Mouse (Mus musculus) thymus, adult 2 months (tissue): ENCODE results near the gene Psmd12. TPM values are rescaled to one million over a fixed set of nuclear protein-coding genes. Genes with fewer than 3 reads are reported as not detected.

Source experiments
- DNase-seq: peaks from one replicate; pipeline ENCODE4 v3.0.0; 2021
- H3K27ac ChIP-seq: fragments of 200-500 bp; 2 replicates; pipeline ENCODE4 v1.5.1; 2012; ENCODE audit warnings: low read length, control low read depth; ENCODE audit not compliant: control insufficient read depth, insufficient read depth
- H3K27me3 ChIP-seq: fragments of 200-500 bp; 2 replicates; pipeline ENCODE4 v1.6.1; 2012; ENCODE audit warnings: mild to moderate bottlenecking, low read length, moderate library complexity, mixed read lengths; ENCODE audit not compliant: control insufficient read depth, insufficient read depth
- H3K36me3 ChIP-seq: fragments of 200-500 bp; 2 replicates; pipeline ENCODE4 v1.6.1; 2012; ENCODE audit warnings: mild to moderate bottlenecking, low read length, moderate library complexity; ENCODE audit not compliant: control insufficient read depth, insufficient read depth
- H3K4me1 ChIP-seq: fragments of 200-500 bp; replicated peaks from 2 replicates; pipeline ENCODE4 v1.6.1; 2012; ENCODE audit warnings: low read length; ENCODE audit not compliant: control insufficient read depth, insufficient read depth
- H3K4me3 ChIP-seq: fragments of 200-500 bp; 2 replicates; pipeline ENCODE4 v1.5.1; 2012; ENCODE audit warnings: mild to moderate bottlenecking, low read length, control low read depth, moderate library complexity; ENCODE audit not compliant: control insufficient read depth, insufficient read depth
- CTCF ChIP-seq: fragments of 200-500 bp; IDR thresholded peaks from 2 replicates; pipeline ENCODE4 v1.5.1; 2012; ENCODE audit warnings: mild to moderate bottlenecking, control low read depth, low read length, moderate library complexity, borderline replicate concordance; ENCODE audit not compliant: control insufficient read depth, poor library complexity, insufficient read depth; ENCODE audit errors: extremely low read depth
- POLR2A ChIP-seq: fragments of 200-500 bp; IDR thresholded peaks from 2 replicates; pipeline ENCODE4 v1.6.1; 2012; ENCODE audit warnings: mild to moderate bottlenecking, low read length, control low read depth, moderate library complexity; ENCODE audit not compliant: control insufficient read depth, poor library complexity, insufficient read depth; ENCODE audit errors: extremely low read depth
- WGBS: fragments of 180-500 bp; shearing (Covaris S2); methylation state at CpG from one replicate; pipeline ENCODE4 v1.1.7; 2018; 5-methylcytosine and 5-hydroxymethylcytosine counted together
- polyA plus RNA-seq: library from polyadenylated mRNA; depleted of rRNA; stranded (reverse); fragments of >200 nt; gene quantifications from 2 replicates; pipeline ENCODE4 v1.2.3, GENCODE M21; 2012

Gene Psmd12
- polyA plus RNA-seq, 1 experiment, result 15.8 TPM

- TF ChIP-seq CTCF, result no peak
- TF ChIP-seq POLR2A, result no peak
- Histone ChIP-seq H3K4me3 (no peak overlapping the region), H3K36me3 (no peaks in the 10 kb centered on the region), H3K4me1 (no peaks in the 10 kb centered on the region), H3K27ac (no peak overlapping the region), H3K27me3 (no peaks in the 10 kb centered on the region)
- no peak for DNase-seq
- 90% methylated on average over 5 of the region's 5 CpGs for WGBS
These were observed 39.6 kb downstream of the Psmd12 start for GRCm38 (mm10) chr11:107518645-107519429.

GRCm38 (mm10) chr11:107521153-107521552, 41.9 kb downstream of the Psmd12 start:
- TF ChIP-seq CTCF (no peak), POLR2A (no peak)
- no peak for DNase-seq
- H3K4me3 ChIP-seq, result no peak overlapping the region

GRCm38 (mm10) chr11:107524966-107525365, 45.7 kb downstream of the Psmd12 start:
- H3K4me3 ChIP-seq, result no peak overlapping the region
- peaks cover 16% of the 10 kb centered on the region for H3K4me1 ChIP-seq
- peak; percentile 21 for DNase-seq
- H3K27ac ChIP-seq, result no peak overlapping the region
- no peaks in the 10 kb centered on the region for H3K27me3 ChIP-seq
- 36% methylated on average over 1 of the region's 1 CpGs for WGBS
- TF ChIP-seq POLR2A (no peak), CTCF (no peak)
- H3K36me3 ChIP-seq, result no peaks in the 10 kb centered on the region

More at GRCm38 (mm10) chr11:107521153-107521552, 41.9 kb downstream of the Psmd12 start:
- WGBS, result 94% methylated on average over 1 of the region's 1 CpGs
- Histone ChIP-seq H3K4me1 (peaks cover 11% of the 10 kb centered on the region), H3K27me3 (no peaks in the 10 kb centered on the region), H3K27ac (no peak overlapping the region), H3K36me3 (no peaks in the 10 kb centered on the region)

DNA sequence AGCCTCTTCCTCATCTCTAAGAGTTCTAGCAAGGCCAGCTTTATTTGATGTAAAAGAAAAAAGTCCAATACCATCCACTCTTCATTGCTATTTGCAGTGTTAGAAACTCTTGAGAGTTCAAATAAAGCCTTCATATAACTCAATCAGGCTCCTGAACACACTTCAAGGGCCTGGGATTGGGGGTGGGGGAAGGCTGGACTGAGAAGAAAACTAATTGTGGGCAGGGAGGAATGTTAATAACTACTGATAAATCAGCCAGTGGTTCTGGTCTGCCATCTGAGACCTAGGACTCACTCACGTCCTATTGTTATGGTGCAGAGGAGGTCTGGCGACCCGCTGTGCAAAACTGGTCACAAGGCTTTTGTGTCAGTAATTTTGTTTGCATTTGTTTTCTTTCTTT, 48.3 kb downstream of the Psmd12 start:
- no peak for TF ChIP-seq CTCF
- no peak for TF ChIP-seq POLR2A
- DNase-seq, result no peak
- Histone ChIP-seq H3K27ac (no peak overlapping the region), H3K4me3 (no peak overlapping the region), H3K27me3 (no peaks in the 10 kb centered on the region), H3K36me3 (no peaks in the 10 kb centered on the region), H3K4me1 (peaks cover 16% of the 10 kb centered on the region)
- WGBS, result 100% methylated on average over 3 of the region's 3 CpGs

- Histone ChIP-seq H3K4me3 (no peak overlapping the region), H3K27ac (peak overlapping the region; percentile 51), H3K4me1 (peaks cover 16% of the 10 kb centered on the region)
These were observed 50.0 kb downstream of the Psmd12 start for GRCm38 (mm10) chr11:107529320-107529719.

GRCm38 (mm10) chr11:107531445-107531844, 52.2 kb downstream of the Psmd12 start:
- no peak for TF ChIP-seq POLR2A
- no peak for TF ChIP-seq CTCF
- 94% methylated on average over 4 of the region's 4 CpGs for WGBS
- Histone ChIP-seq H3K27me3 (no peaks in the 10 kb centered on the region), H3K4me3 (no peak overlapping the region), H3K27ac (no peak overlapping the region), H3K4me1 (peaks cover 4% of the 10 kb centered on the region), H3K36me3 (no peaks in the 10 kb centered on the region)
- DNase-seq, result no peak

More at GRCm38 (mm10) chr11:107529320-107529719, 50.0 kb downstream of the Psmd12 start:
- H3K36me3 ChIP-seq, result no peaks in the 10 kb centered on the region
- peak; percentile 79 for DNase-seq
- TF ChIP-seq POLR2A (0 out of 2 replicates have a peak, but pooled peaks have one; percentile 22), CTCF (peak; percentile 58; the same call in 1 of the 2 replicates)
- 3% methylated on average over 8 of the region's 8 CpGs for WGBS
- no peaks in the 10 kb centered on the region for H3K27me3 ChIP-seq

DNA sequence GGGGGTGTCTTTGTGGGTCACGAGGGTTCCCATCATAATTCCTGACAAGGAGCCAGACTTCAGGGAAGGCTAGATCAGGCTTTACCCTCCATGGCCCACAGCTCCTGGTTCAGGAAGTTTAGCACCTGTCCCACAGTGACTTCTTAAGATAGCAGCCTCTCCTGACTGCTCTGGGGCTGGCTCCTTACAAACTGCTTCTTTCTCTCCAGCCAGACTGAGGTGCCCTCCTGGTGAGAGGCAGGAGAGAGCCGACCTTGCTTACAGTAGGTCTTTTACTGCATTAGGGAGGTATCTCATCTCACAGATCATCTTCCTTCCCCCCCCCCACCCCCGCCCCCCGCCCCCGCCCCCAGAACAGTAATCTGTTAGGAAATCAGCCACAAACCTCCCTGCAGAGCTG, 53.0 kb downstream of the Psmd12 start:
- DNase-seq, result no peak
- 59% methylated on average over 5 of the region's 5 CpGs for WGBS
- Histone ChIP-seq H3K27me3 (no peaks in the 10 kb centered on the region), H3K4me1 (peaks cover 4% of the 10 kb centered on the region), H3K4me3 (no peak overlapping the region), H3K27ac (no peak overlapping the region), H3K36me3 (no peaks in the 10 kb centered on the region)
- TF ChIP-seq POLR2A (no peak), CTCF (no peak)
